Mouse (Mus musculus): Measurements from ENCODE around the gene Ell2. TPM values are rescaled to one million over a fixed set of nuclear protein-coding genes. Genes with fewer than 3 reads are reported as not detected.
A peak's percentile ranks its signal among the peaks of the same experiment; 100 is the strongest.

Ell2 gene
- polyA plus RNA-seq, 1 experiment from 2014 or later = 2.4 TPM

DNA sequence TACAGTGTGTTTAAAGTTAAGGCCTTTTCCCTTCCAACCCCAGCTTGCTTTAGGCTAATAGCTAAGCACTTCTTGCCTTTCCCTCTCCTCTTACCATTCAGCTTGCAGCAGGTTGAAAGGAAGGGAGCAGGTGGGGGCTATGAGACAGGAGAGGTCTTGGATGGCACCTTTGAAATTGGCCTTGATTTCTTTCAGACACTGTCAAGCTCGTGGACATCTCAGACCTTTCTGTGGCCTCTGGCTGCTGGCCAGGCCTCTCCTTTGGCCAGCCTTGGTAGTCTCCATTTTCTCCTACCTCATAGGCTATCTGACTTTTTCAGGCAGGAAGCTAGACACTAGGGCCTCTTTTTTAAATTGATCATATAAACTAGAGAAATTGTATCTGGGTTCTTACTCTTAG is 70.1 kb downstream of the Ell2 start:
- WGBS = 67% methylated on average over 1 of the region's 1 CpGs
- no peak overlapping the region for H3K4me3 ChIP-seq
- H3K9ac ChIP-seq = no peak overlapping the region
- H3K4me1 ChIP-seq (replicated peaks) = no peaks in the 10 kb centered on the region
- no peaks in the 10 kb centered on the region for H3K9me3 ChIP-seq
- no peak overlapping the region for H3K4me2 ChIP-seq
- no peaks in the 10 kb centered on the region for H3K36me3 ChIP-seq
- H3K27me3 ChIP-seq = no peaks in the 10 kb centered on the region
- H3K27ac ChIP-seq (replicated peaks) = no peak overlapping the region
- ATAC-seq (ENCODE audit: low read depth) = no peak

DNA sequence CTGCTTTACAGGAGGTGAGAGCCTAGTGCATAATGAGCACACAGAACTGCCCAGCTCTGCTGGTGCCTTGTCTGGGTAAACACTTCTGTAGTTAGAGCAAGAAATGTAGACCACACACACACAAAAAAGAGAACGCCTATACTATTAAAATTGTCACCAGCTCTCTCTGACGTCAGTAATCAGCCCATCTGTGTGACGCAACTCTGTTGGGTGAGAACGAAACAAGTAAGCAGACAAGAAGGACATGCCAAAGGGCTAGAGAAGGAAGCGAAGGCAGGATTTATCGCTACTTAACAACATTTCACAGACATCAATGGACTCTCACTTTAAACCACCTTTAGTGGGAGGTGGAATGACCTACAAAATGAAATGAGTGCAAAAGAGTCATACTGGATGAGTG is 71.6 kb downstream of the Ell2 start:
- H3K27ac ChIP-seq (replicated peaks) = no peak overlapping the region
- 87% methylated on average over 6 of the region's 6 CpGs for WGBS
- H3K36me3 ChIP-seq = no peaks in the 10 kb centered on the region
- H3K9ac ChIP-seq = no peak overlapping the region
- no peaks in the 10 kb centered on the region for H3K4me1 ChIP-seq (replicated peaks)
- no peak for ATAC-seq (ENCODE audit: low read depth)
- H3K27me3 ChIP-seq = no peaks in the 10 kb centered on the region
- H3K4me3 ChIP-seq = no peak overlapping the region
- H3K4me2 ChIP-seq = no peak overlapping the region
- no peaks in the 10 kb centered on the region for H3K9me3 ChIP-seq

DNA sequence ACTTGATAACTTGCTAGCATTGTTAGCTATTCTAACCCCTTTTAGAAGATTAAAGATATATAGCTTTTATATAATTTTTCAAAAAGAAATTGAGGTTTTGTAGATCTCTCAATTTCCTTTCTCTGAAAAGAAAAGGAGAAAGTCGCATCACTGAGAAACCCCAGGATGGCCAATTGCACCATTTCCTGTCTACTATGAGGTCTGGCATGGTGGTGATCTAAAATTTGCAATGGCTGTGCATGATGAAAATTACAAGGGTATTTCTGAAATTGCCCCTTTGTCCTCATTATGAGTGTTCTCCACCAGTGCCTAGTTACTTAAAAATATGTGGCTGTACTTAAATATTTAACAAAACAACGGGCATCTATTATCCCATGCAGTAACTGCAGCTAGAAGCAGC is 72.6 kb downstream of the Ell2 start:
- no peak for ATAC-seq (ENCODE audit: low read depth)
- no peaks in the 10 kb centered on the region for H3K27me3 ChIP-seq
- no peak overlapping the region for H3K9ac ChIP-seq
- no peaks in the 10 kb centered on the region for H3K9me3 ChIP-seq
- H3K4me1 ChIP-seq (replicated peaks) = no peaks in the 10 kb centered on the region
- H3K4me3 ChIP-seq = no peak overlapping the region
- 94% methylated on average over 2 of the region's 2 CpGs for WGBS
- no peaks in the 10 kb centered on the region for H3K36me3 ChIP-seq
- H3K27ac ChIP-seq (replicated peaks) = no peak overlapping the region
- H3K4me2 ChIP-seq = no peak overlapping the region

DNA sequence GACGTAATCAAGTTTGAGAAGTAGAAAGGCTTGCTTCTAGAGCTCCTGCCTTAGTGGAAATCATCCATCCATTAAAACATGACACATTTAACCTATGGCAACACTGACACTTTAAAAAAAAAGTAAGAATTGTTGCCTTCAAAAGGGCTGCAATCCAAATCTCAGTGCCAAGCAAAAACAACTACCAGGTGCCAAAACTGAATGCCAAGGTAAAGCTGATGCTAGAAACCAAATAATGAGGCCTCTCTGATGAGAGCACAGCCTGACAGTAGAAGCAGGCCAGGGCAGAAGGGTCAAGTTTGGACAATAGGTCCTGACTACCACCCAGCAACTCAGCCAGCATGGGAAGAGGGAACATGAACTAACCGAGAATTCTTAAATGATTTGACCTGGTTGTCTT is 73.5 kb downstream of the Ell2 start:
- Histone ChIP-seq H3K9me3 (no peaks in the 10 kb centered on the region), H3K4me2 (no peak overlapping the region), H3K27ac (replicated peaks) (no peak overlapping the region), H3K9ac (no peak overlapping the region), H3K36me3 (no peaks in the 10 kb centered on the region), H3K27me3 (no peaks in the 10 kb centered on the region), H3K4me1 (replicated peaks) (no peaks in the 10 kb centered on the region), H3K4me3 (no peak overlapping the region)
- no peak for ATAC-seq (ENCODE audit: low read depth)
- whole genome bisulfite sequencing = 78% methylated on average over 2 of the region's 2 CpGs

DNA sequence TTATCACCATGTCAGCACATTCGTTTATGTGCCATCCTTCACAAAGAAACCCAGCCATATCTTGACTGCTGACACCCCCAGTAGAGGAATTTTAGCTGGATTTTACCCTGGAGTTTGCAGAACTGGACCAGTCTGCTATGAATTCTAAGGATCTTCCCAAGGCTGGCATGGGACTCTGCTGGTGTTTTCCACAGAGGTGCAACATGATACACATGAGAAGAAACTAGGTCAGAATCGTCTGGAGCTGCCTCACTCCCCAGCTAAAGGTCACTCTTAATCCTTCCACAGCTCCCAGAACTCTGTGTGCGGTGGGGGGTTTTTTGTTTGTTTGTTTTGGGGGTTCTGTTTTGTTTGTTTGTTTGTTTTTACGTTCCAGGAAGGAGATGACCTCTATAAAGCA is 79.2 kb downstream of the Ell2 start:
- WGBS = 73% methylated on average over 4 of the region's 4 CpGs
- no peak for ATAC-seq (ENCODE audit: low read depth)
- no peaks in the 10 kb centered on the region for H3K27me3 ChIP-seq

DNA sequence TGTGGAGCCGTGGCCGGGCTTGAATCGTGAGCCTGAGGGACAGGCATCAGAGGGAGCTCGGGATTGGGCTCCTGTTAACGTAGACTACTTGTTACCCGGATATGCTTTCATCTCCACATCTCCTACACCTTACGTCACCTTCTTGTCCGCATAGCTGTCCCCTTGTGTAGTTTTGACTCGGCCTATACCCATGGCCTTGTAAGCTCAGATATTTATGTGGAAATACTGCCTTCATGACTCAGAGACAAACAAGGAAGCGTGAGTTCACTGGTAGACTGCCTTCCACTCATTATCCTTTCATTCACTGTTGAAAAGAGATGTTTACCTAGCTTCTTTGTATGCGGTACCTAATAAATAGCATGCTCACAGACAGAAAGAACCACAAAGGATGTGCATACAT is 79.7 kb downstream of the Ell2 start:
- no peak overlapping the region for H3K4me3 ChIP-seq
- 93% methylated on average over 11 of the region's 11 CpGs for WGBS
- no peak overlapping the region for H3K27ac ChIP-seq (replicated peaks)
- no peaks in the 10 kb centered on the region for H3K36me3 ChIP-seq
- H3K9me3 ChIP-seq = no peaks in the 10 kb centered on the region
- H3K4me2 ChIP-seq = no peak overlapping the region
- H3K9ac ChIP-seq = no peak overlapping the region
- H3K27me3 ChIP-seq = no peaks in the 10 kb centered on the region
- H3K4me1 ChIP-seq (replicated peaks) = no peaks in the 10 kb centered on the region
- no peak for ATAC-seq (ENCODE audit: low read depth)

More for the DNA sequence above, 79.2 kb downstream of the Ell2 start:
- Histone ChIP-seq H3K36me3 (no peaks in the 10 kb centered on the region), H3K4me2 (no peak overlapping the region), H3K9me3 (no peaks in the 10 kb centered on the region), H3K27ac (replicated peaks) (no peak overlapping the region), H3K4me3 (no peak overlapping the region), H3K9ac (no peak overlapping the region), H3K4me1 (replicated peaks) (no peaks in the 10 kb centered on the region)

DNA sequence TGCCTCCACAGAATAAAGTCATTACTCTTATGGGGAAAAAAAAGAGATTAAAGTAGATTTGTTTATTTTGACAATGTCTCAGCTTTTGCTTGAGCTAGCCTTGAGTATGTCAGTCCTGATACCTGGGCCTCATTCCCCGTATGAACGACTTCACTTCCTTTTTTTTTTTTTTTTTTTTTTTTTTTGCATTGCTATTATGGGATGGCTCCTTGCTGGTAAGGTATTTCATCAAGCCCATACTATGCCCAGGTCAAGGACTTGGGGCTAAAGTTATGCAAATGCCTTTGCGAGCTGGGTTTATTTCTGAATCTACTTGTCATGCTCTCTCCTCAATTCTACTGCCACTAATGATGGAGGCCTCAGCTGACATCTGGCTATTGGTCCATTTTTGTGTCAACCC is 80.8 kb downstream of the Ell2 start:
- no peak overlapping the region for H3K4me3 ChIP-seq
- no peak overlapping the region for H3K27ac ChIP-seq (replicated peaks)
- no peak overlapping the region for H3K9ac ChIP-seq
- no peak overlapping the region for H3K4me2 ChIP-seq
- H3K27me3 ChIP-seq = no peaks in the 10 kb centered on the region
- 87% methylated on average over 3 of the region's 3 CpGs for WGBS
- no peaks in the 10 kb centered on the region for H3K36me3 ChIP-seq
- no peak for ATAC-seq (ENCODE audit: low read depth)
- H3K9me3 ChIP-seq = no peaks in the 10 kb centered on the region
- no peaks in the 10 kb centered on the region for H3K4me1 ChIP-seq (replicated peaks)

DNA sequence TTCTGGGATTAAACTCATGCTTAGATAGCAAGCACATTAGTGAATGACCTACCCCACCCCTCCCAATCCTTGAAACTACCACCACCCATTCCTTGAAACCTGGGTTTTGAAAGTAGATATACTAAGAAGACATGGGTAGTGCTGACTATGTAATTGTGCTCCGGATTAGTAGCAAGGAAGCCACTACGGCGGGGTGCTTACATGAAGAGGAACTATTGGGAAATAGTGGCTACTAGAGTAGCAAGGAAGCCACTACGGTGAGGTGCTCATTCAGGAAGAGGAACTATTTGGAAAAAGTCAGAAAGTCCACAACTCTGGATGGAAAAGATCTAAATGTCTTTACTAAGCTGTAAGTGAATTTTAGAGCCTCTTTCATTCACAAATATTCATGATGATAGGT is 81.6 kb downstream of the Ell2 start:
- Histone ChIP-seq H3K4me2 (no peak overlapping the region), H3K4me3 (no peak overlapping the region), H3K9me3 (no peaks in the 10 kb centered on the region), H3K9ac (no peak overlapping the region), H3K27me3 (no peaks in the 10 kb centered on the region), H3K27ac (replicated peaks) (no peak overlapping the region), H3K4me1 (replicated peaks) (no peaks in the 10 kb centered on the region), H3K36me3 (no peaks in the 10 kb centered on the region)
- ATAC-seq (ENCODE audit: low read depth) = no peak
- WGBS = 95% methylated on average over 4 of the region's 4 CpGs

DNA sequence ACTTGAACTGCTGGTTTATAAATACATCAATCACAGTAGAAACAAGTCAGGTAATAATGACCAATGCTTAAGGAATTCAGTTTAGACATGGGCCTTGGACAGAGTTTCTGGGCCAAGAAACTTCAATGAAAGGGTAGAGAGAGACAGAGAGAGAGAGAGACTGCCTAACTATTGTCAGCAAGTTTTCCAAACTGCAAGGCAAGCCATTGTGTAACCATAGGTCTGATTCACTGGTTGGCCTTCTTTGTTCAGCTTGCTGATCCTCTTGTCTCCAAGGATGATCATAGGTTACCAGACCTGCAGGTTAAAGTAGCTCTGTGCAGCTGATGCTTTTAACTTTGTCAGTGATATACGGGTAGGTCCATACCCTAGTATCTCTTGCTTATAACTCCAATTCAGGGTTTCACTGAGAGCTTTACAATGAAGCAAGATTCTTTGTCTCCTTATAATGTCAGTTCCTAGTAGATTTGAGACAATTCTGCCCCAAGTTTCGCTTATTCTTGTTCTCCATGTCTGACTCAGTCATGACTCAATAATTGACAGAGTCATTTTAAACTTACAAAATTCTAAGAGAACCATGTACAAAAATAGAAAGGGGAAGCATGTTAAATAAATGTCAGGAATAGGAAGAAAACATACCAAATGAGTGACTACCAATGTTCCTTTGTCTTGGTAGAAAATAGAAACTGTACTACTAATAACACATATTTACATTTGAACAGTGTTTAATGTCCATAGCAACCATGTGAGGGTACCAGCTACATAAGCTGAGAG is 82.7 kb downstream of the Ell2 start:
- Histone ChIP-seq H3K9me3 (no peaks in the 10 kb centered on the region), H3K36me3 (no peaks in the 10 kb centered on the region), H3K4me1 (replicated peaks) (no peaks in the 10 kb centered on the region), H3K27me3 (no peaks in the 10 kb centered on the region), H3K4me3 (no peak overlapping the region), H3K4me2 (no peak overlapping the region), H3K27ac (replicated peaks) (no peak overlapping the region), H3K9ac (no peak overlapping the region)
- WGBS = 87% methylated on average over 2 of the region's 2 CpGs
- ATAC-seq (ENCODE audit: low read depth) = no peak

DNA sequence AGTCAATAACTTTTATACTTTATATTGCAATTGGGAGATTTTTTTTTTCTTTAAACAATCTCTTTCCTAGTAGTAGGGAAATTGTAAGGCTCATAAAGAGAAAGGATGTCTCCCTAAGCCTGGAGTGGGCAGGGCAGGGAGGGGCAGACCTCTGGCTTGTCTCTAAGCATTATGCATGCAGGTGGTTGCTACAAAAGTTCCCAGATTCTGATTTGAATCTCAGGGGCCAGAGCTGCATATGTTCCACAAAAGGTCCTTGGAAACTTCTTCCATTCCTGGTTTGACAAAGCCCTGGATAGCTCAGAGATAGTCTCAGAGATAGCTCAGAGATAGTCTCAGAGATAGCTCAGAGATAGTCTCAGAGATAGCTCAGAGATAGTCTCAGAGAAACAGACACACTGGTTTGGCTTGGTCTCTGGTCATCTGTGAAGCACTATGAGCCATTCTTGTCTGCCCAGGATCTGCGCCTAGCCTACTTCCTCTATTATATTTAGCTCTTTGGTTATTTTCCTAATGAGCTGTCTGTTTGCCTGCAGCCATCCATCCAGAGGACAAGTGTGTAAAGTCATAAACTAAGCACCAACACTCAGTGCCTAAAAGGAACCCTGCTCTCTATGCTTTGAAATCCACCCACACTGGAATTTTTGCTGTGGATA is 84.1 kb downstream of the Ell2 start:
- Histone ChIP-seq H3K4me3 (no peak overlapping the region), H3K27me3 (no peaks in the 10 kb centered on the region), H3K9ac (no peak overlapping the region), H3K9me3 (no peaks in the 10 kb centered on the region), H3K36me3 (no peaks in the 10 kb centered on the region), H3K27ac (replicated peaks) (no peak overlapping the region), H3K4me2 (no peak overlapping the region), H3K4me1 (replicated peaks) (no peaks in the 10 kb centered on the region)
- 86% methylated on average over 1 of the region's 1 CpGs for WGBS
- no peak for ATAC-seq (ENCODE audit: low read depth)

DNA sequence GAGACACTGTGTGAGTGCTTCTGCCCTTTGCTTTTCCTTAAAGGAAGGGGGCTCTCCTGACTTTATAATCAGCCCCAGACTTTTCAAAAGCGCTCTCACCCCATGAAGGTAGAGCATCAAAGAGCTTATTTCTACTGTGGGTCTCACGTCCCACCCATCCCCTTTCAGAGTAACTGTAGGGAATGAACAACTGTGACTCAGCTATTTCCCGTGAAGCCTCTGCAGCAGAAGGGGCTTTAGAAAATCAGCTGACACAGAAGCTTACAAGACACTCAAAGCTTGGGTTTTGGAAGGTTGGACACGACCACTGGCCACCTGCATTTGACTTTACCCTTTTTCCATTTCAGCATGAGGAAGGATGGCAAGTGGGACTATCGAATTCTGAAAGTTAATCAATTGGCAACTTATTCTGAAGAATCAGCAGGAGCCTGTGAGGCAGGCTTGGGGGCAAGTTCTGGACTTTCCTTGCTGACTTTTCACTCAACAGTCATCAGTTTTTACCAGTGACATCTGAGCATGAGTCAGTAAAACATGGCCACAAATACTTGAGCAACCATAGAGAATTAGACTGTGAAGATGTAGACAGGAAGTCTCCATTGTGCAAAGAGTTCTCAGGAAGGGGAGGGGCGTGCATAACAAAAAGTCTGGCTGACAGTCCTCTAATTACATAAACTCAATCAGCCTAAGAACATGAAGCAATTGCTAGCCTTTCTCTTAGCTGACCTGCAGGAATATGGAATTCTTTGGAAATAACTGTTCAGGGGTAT is 87.5 kb downstream of the Ell2 start:
- Histone ChIP-seq H3K4me3 (no peak overlapping the region), H3K9ac (no peak overlapping the region), H3K27me3 (no peaks in the 10 kb centered on the region), H3K4me2 (no peak overlapping the region), H3K27ac (replicated peaks) (no peak overlapping the region), H3K9me3 (no peaks in the 10 kb centered on the region), H3K36me3 (no peaks in the 10 kb centered on the region), H3K4me1 (replicated peaks) (no peaks in the 10 kb centered on the region)
- WGBS = 61% methylated on average over 6 of the region's 6 CpGs
- no peak for ATAC-seq (ENCODE audit: low read depth)

DNA sequence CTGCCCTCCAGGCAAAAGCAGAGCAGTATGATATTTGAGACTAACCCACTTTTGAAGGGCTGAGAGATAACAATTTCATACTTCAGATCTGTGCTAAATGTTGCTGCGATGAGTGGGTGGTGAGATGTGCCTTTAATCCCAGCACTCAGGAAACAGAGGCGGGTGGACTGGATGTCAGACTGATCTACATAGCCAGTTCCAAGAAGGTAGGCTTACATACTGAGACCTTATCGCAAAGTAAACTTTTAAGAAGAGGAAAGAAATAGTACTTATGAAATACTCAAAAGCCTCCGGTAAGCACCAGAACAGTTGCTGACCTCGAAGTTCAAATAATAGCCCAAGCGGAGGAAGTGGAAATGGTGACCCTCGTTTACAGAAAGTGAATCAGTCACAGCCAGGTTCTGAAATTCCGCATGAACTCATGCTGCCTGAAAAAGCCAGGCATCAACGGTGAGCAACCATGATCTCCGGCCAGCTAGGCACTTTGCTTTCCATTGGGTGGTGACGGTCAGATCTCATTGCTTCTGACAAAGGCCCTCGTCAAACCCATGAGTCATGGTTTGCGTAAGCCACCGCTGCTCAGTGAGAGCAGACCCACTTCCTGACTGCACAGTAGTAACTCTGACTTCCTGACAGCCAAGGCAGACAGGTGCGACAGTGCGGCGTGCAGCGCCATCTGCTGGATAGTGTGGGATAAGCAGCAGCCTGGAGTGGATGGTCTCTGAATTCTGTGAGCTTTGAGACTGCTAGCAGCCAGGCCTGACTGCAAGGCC is 91.0 kb downstream of the Ell2 start:
- Histone ChIP-seq H3K9me3 (no peaks in the 10 kb centered on the region), H3K27me3 (no peaks in the 10 kb centered on the region), H3K27ac (replicated peaks) (no peak overlapping the region), H3K9ac (0 out of 2 replicates have a peak overlapping the region, but pooled peaks have one; percentile 55), H3K4me2 (peak overlapping the region; percentile 54), H3K4me1 (replicated peaks) (no peaks in the 10 kb centered on the region), H3K4me3 (peak overlapping the region; percentile 27), H3K36me3 (no peaks in the 10 kb centered on the region)
- peak; percentile 99 for ATAC-seq (ENCODE audit: low read depth)
- 33% methylated on average over 18 of the region's 18 CpGs for whole genome bisulfite sequencing

Data from neural tube, embryonic 13.5 days (tissue).